Mouse (Mus musculus): ENCODE results near the gene Nup160. TPM values are rescaled to one million over a fixed set of nuclear protein-coding genes. Genes with fewer than 3 reads are reported as not detected.

The Nup160 gene
- polyA plus RNA-seq, 1 experiment from 2014 or later, result 41.1 TPM

- no peak for ATAC-seq (ENCODE audit: low read depth)
Measured at GRCm38 (mm10) chr2:90781323-90781722, 104.3 kb downstream of the Nup160 start.

GRCm38 (mm10) chr2:90781938-90782337, 104.9 kb downstream of the Nup160 start:
- Histone ChIP-seq H3K9ac (ENCODE audit: low read depth, low read length) (0 out of 2 replicates have a peak overlapping the region, but pooled peaks have one; percentile 60), H3K4me1 (ENCODE audit: control insufficient read depth, insufficient read depth, low read length) (peaks cover 11% of the 10 kb centered on the region), H3K4me3 (ENCODE audit: low read depth, low read length) (no peak overlapping the region), H3K36me3 (ENCODE audit: control insufficient read depth, insufficient read depth, low read length) (peaks cover 41% of the 10 kb centered on the region), H3K9me3 (ENCODE audit: control insufficient read depth, low read length) (no peaks in the 10 kb centered on the region), H3K27me3 (replicated peaks; ENCODE audit: control insufficient read depth, insufficient read depth, low read length) (peaks cover 7% of the 10 kb centered on the region; the same call in 1 of the 2 replicates), H3K4me2 (ENCODE audit: low read depth, low read length) (peak overlapping the region; percentile 91), H3K27ac (replicated peaks; ENCODE audit: low read depth, low read length) (no peak overlapping the region)
- ATAC-seq (ENCODE audit: low read depth) (no peak), DNase-seq (ENCODE audit: low spot score) (peak; percentile 2)
- WGBS, result 31% methylated on average over 2 of the region's 2 CpGs

More at GRCm38 (mm10) chr2:90781323-90781722, 104.3 kb downstream of the Nup160 start:
- no peak overlapping the region for H3K4me3 ChIP-seq (ENCODE audit: low read depth, low read length)
- H3K4me2 ChIP-seq (ENCODE audit: low read depth, low read length), result no peak overlapping the region
- H3K9me3 ChIP-seq (ENCODE audit: control insufficient read depth, low read length), result no peaks in the 10 kb centered on the region
- peaks cover 7% of the 10 kb centered on the region; the same call in 1 of the 2 replicates for H3K27me3 ChIP-seq (replicated peaks; ENCODE audit: control insufficient read depth, insufficient read depth, low read length)
- 12% methylated on average over 3 of the region's 3 CpGs for WGBS
- H3K9ac ChIP-seq (ENCODE audit: low read depth, low read length), result no peak overlapping the region
- H3K27ac ChIP-seq (replicated peaks; ENCODE audit: low read depth, low read length), result no peak overlapping the region
- H3K36me3 ChIP-seq (ENCODE audit: control insufficient read depth, insufficient read depth, low read length), result peaks cover 47% of the 10 kb centered on the region
- peaks cover 11% of the 10 kb centered on the region for H3K4me1 ChIP-seq (ENCODE audit: control insufficient read depth, insufficient read depth, low read length)
- DNase-seq (ENCODE audit: low spot score), result no peak

- H3K27ac ChIP-seq (replicated peaks; ENCODE audit: low read depth, low read length), result no peak within 1 kb of the TSS
- H3K4me3 ChIP-seq (ENCODE audit: low read depth, low read length), result peak within 1 kb of the TSS; percentile 49
- H3K4me2 ChIP-seq (ENCODE audit: low read depth, low read length), result peak within 1 kb of the TSS; percentile 91
- ATAC-seq (ENCODE audit: low read depth) (peak; percentile 90), DNase-seq (ENCODE audit: low spot score) (peak; percentile 69)
- peaks cover 36% of the 10 kb centered on the region for H3K36me3 ChIP-seq (ENCODE audit: control insufficient read depth, insufficient read depth, low read length)
- H3K27me3 ChIP-seq (replicated peaks; ENCODE audit: control insufficient read depth, insufficient read depth, low read length), result peaks cover 7% of the 10 kb centered on the region; the same call in 1 of the 2 replicates
- H3K4me1 ChIP-seq (ENCODE audit: control insufficient read depth, insufficient read depth, low read length), result peaks cover 11% of the 10 kb centered on the region
- H3K9ac ChIP-seq (ENCODE audit: low read depth, low read length), result peak within 1 kb of the TSS; percentile 60
- H3K9me3 ChIP-seq (ENCODE audit: control insufficient read depth, low read length), result no peaks in the 10 kb centered on the region
- under 1% methylated on average over 11 of the region's 11 CpGs for WGBS
Measured at GRCm38 (mm10) chr2:90782458-90782857, 105.4 kb downstream of the Nup160 start, which contains the start of gene Agbl2. Agbl2 (plus strand) TSS chr2:90782727.

- peak overlapping the region; percentile 49 for H3K4me3 ChIP-seq (ENCODE audit: low read depth, low read length)
- peak; percentile 12 for DNase-seq (ENCODE audit: low spot score)
- H3K36me3 ChIP-seq (ENCODE audit: control insufficient read depth, insufficient read depth, low read length), result peaks cover 31% of the 10 kb centered on the region
- peak; percentile 66 for ATAC-seq (ENCODE audit: low read depth)
- no peaks in the 10 kb centered on the region for H3K9me3 ChIP-seq (ENCODE audit: control insufficient read depth, low read length)
- H3K4me2 ChIP-seq (ENCODE audit: low read depth, low read length), result peak overlapping the region; percentile 91
- peaks cover 11% of the 10 kb centered on the region for H3K4me1 ChIP-seq (ENCODE audit: control insufficient read depth, insufficient read depth, low read length)
- 2% methylated on average over 25 of the region's 29 CpGs for WGBS
- no peak overlapping the region for H3K27ac ChIP-seq (replicated peaks; ENCODE audit: low read depth, low read length)
- H3K27me3 ChIP-seq (replicated peaks; ENCODE audit: control insufficient read depth, insufficient read depth, low read length), result peaks cover 7% of the 10 kb centered on the region; the same call in 1 of the 2 replicates
- peak overlapping the region; percentile 60 for H3K9ac ChIP-seq (ENCODE audit: low read depth, low read length)
Measured at GRCm38 (mm10) chr2:90782901-90783486, 106.0 kb downstream of the Nup160 start.

Other genes with a start within 250 kb of the Nup160 start
- 4.1 and 4.4 TPM in 2 replicates for gene Ptprj, start 96.6 kb upstream of the Nup160 start, polyA plus RNA-seq (2014; fragmentation: Nextera tagmentation; extraction: Ambion mirVana)
- 60.9 and 71.9 TPM in 2 replicates for gene Fnbp4, start 68.2 kb downstream of the Nup160 start, polyA plus RNA-seq (2014; fragmentation: Nextera tagmentation; extraction: Ambion mirVana)
- gene Agbl2, start 105.5 kb downstream of the Nup160 start, polyA plus RNA-seq (2014; fragmentation: Nextera tagmentation; extraction: Ambion mirVana), result 1.7 and 2.8 TPM in 2 replicates
- gene Mtch2, start 169.9 kb downstream of the Nup160 start, polyA plus RNA-seq (2014; fragmentation: Nextera tagmentation; extraction: Ambion mirVana), result 207 and 210 TPM in 2 replicates
- 19.9 and 22.8 TPM in 2 replicates for gene C1qtnf4, start 208.6 kb downstream of the Nup160 start, polyA plus RNA-seq (2014; fragmentation: Nextera tagmentation; extraction: Ambion mirVana)
- 25.8 and 31.0 TPM in 2 replicates for gene Kbtbd4, start 227.5 kb downstream of the Nup160 start, polyA plus RNA-seq (2014; fragmentation: Nextera tagmentation; extraction: Ambion mirVana)
- gene Ndufs3, start 227.6 kb downstream of the Nup160 start, polyA plus RNA-seq (2014; fragmentation: Nextera tagmentation; extraction: Ambion mirVana), result 203 and 206 TPM in 2 replicates

Data from embryonic facial prominence, embryonic 14.5 days (tissue).